Comparison of ENCODE assay signal across 8 mouse cellular contexts in the genomic region with DNA sequence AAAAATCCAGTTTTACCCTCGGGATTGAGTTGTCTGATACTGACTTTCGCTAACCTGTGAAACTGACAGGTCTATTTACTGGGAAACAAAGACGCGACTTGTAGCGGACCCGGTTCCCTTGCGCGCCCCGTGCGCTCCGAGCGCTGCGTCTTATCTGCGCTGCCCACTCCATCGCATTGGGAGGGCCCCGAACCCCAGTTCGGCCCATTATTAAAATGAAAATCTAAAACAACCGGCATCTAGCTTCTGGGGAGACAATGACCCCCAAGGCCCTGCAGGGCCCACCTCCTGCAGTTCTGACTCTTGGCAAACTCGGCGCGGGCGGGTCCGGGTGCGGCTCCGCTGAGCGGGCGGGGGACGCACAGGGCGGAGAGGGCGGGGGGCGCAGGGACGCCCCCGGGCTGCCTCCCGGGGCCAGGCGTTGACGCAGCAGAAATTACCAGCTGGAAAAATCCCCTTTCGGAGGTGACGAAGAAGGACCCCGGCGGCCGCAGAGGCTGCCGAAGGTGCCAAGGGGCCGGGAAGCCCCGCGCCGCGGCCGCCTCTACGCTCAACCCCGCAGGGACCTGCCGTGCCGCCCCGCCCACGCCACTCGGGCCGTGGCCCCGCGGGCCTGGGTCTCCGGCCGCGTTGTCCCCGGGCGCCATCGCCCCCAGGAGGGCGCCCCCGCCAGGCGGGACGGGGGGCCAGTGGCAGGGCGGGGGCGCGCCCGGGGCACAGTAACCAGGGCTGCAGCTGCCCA. TPM values are rescaled to one million over a fixed set of nuclear protein-coding genes. Genes with fewer than 3 reads are reported as not detected.
DNase-seq lines count a peak whose midpoint lies in the region; ATAC-seq and TF ChIP-seq lines count a peak whose summit lies in the region.

No protein-coding gene starts in this region.

- under 1% methylated on average over 57 of the region's 72 CpGs for WGBS in intestine, embryonic 14.5 days
- under 1% methylated on average over 52 of the region's 72 CpGs for WGBS in liver, postnatal 0 days (ENCODE audit: insufficient replicate concordance)
- WGBS in olfactory bulb, adult 2 months: under 1% methylated on average over 71 of the region's 72 CpGs

- no peaks in the 10 kb centered on the region for H3K9me3 ChIP-seq in intestine, embryonic 14.5 days (ENCODE audit: control insufficient read depth, low read length)
- H3K9me3 ChIP-seq in liver, postnatal 0 days (ENCODE audit: low read length): no peaks in the 10 kb centered on the region

- peak overlapping the region; percentile 67 for H3K9ac ChIP-seq in intestine, embryonic 14.5 days (ENCODE audit: low read length)
- H3K9ac ChIP-seq in liver, postnatal 0 days (replicated peaks): peak overlapping the region; percentile 81

- TF ChIP-seq CTCF in liver, postnatal 0 days (IDR thresholded peaks at IDR 0.05; ENCODE audit: low read depth): no peak
- TF ChIP-seq CTCF in olfactory bulb, adult 2 months (IDR thresholded peaks at IDR 0.05; ENCODE audit: insufficient read depth, low read depth, low read length): no peak

- H3K4me1 ChIP-seq in intestine, embryonic 14.5 days (replicated peaks; ENCODE audit: control insufficient read depth, insufficient read depth, low read length): peaks cover 13% of the 10 kb centered on the region
- peaks cover 29% of the 10 kb centered on the region for H3K4me1 ChIP-seq in liver, postnatal 0 days (ENCODE audit: insufficient read depth)
- H3K4me1 ChIP-seq in olfactory bulb, adult 2 months (ENCODE audit: control insufficient read depth, insufficient read depth, low read length): peaks cover 13% of the 10 kb centered on the region

- no peaks in the 10 kb centered on the region; the same call in 1 of the 2 replicates for H3K27me3 ChIP-seq in intestine, embryonic 14.5 days (replicated peaks; ENCODE audit: control insufficient read depth, insufficient read depth, low read length)
- H3K27me3 ChIP-seq in liver, postnatal 0 days (ENCODE audit: insufficient read depth, low read length): peaks cover 21% of the 10 kb centered on the region

- ATAC-seq in intestine, embryonic 14.5 days (replicated peaks; ENCODE audit: low FRiP score, low TSS enrichment, low read depth): no peak; the same call in 1 of the 2 replicates
- ATAC-seq in liver, postnatal 0 days: no peak; the same call in 1 of the 2 replicates
- ATAC-seq in granulocyte monocyte progenitor cell, adult 5-6 weeks (replicated peaks; ENCODE audit: poor library complexity, severe bottlenecking): no peak

- peak overlapping the region; percentile 84 for H3K4me2 ChIP-seq in intestine, embryonic 14.5 days (ENCODE audit: low read length)
- peak overlapping the region; percentile 100 for H3K4me2 ChIP-seq in liver, postnatal 0 days (ENCODE audit: low read depth, low read length)

- TF ChIP-seq EP300 in liver, postnatal 0 days (IDR thresholded peaks at IDR 0.05; ENCODE audit: low read depth): no peak

- no peak for TF ChIP-seq POLR2A in olfactory bulb, adult 2 months (IDR thresholded peaks at IDR 0.05; ENCODE audit: insufficient read depth, low read depth, low read length)

- peak; percentile 33 for DNase-seq in urinary bladder, adult 2 months (ENCODE audit: low spot score)
- DNase-seq in urinary bladder, postnatal 10 days (ENCODE audit: low spot score): no peak
- DNase-seq in cerebellum, adult 9-11 months: peak; percentile 76
- peak; percentile 39 for DNase-seq in gastrocnemius, postnatal 10 days
- peak; percentile 78 for DNase-seq in intestine, embryonic 14.5 days (ENCODE audit: low spot score)
- peak; percentile 51 for DNase-seq in liver, postnatal 0 days

- H3K27ac ChIP-seq in intestine, embryonic 14.5 days (ENCODE audit: low read depth): peak overlapping the region; percentile 12; the same call in 1 of the 2 replicates
- H3K27ac ChIP-seq in liver, postnatal 0 days (ENCODE audit: low read depth): peak overlapping the region; percentile 86
- no peak overlapping the region for H3K27ac ChIP-seq in olfactory bulb, adult 2 months (ENCODE audit: insufficient read depth, low read depth, low read length)

- H3K4me3 ChIP-seq in intestine, embryonic 14.5 days (ENCODE audit: low read depth, low read length): peak overlapping the region; percentile 72
- peak overlapping the region; percentile 83 for H3K4me3 ChIP-seq in liver, postnatal 0 days (ENCODE audit: low read depth, low read length)
- H3K4me3 ChIP-seq in olfactory bulb, adult 2 months (ENCODE audit: insufficient read depth, low read depth, low read length): peak overlapping the region; percentile 66

- no peaks in the 10 kb centered on the region for H3K36me3 ChIP-seq in intestine, embryonic 14.5 days (ENCODE audit: control insufficient read depth, insufficient read depth, low read length)
- no peaks in the 10 kb centered on the region for H3K36me3 ChIP-seq in liver, postnatal 0 days (replicated peaks; ENCODE audit: insufficient read depth, low read length)

RNA-seq across cellular contexts. Expression of gene Zbtb46, which starts 0.6 kb away (rescaled TPM):
- polyA plus RNA-seq in urinary bladder, adult 2 months (2012; rRNA removed): 4.4 and 4.6 TPM in 2 replicates
- 1 to 10 TPM; 5.8 to 8.4 TPM for total RNA-seq in gastrocnemius, postnatal 10 days (2021)
- 9.1 and 11.1 TPM in 2 replicates for polyA plus RNA-seq in intestine, embryonic 14.5 days (2014; fragmentation: Nextera tagmentation; extraction: Ambion mirVana)
- 3.0 and 3.5 TPM in 2 replicates for polyA plus RNA-seq in liver, postnatal 0 days (2015; fragmentation: Nextera tagmentation; extraction: Ambion mirVana)
- polyA plus RNA-seq in olfactory bulb, adult 2 months (2012; ENCODE audit: insufficient read depth, insufficient read length, low replicate concordance, missing spikeins): not detected in 2 replicates
- 1.1 TPM in 1 of 2 replicates, not detected in the other for total RNA-seq in granulocyte monocyte progenitor cell, adult 5-6 weeks (2014; fragmentation: Nextera tagmentation)
- 0.13 and 0.15 TPM in 2 replicates for total RNA-seq in granulocyte monocyte progenitor cell, adult 5-6 weeks (2017)

RNA-seq across cellular contexts. Expression of gene Abhd16b, which starts 34.4 kb away (rescaled TPM):
- polyA plus RNA-seq in urinary bladder, adult 2 months (2012; rRNA removed): not detected in 2 replicates
- total RNA-seq in gastrocnemius, postnatal 10 days (2021): not detected
- polyA plus RNA-seq in intestine, embryonic 14.5 days (2014; fragmentation: Nextera tagmentation; extraction: Ambion mirVana): 0.14 and 0.36 TPM in 2 replicates
- polyA plus RNA-seq in liver, postnatal 0 days (2015; fragmentation: Nextera tagmentation; extraction: Ambion mirVana): 0.06 and 0.08 TPM in 2 replicates
- not detected in 2 replicates for polyA plus RNA-seq in olfactory bulb, adult 2 months (2012; ENCODE audit: insufficient read depth, insufficient read length, low replicate concordance, missing spikeins)
- not detected in 2 replicates for total RNA-seq in granulocyte monocyte progenitor cell, adult 5-6 weeks (2014; fragmentation: Nextera tagmentation)
- total RNA-seq in granulocyte monocyte progenitor cell, adult 5-6 weeks (2017): not detected in 2 replicates

RNA-seq across cellular contexts. Expression of gene Tpd52l2, which starts 38.4 kb away (rescaled TPM):
- 118 and 128 TPM in 2 replicates for polyA plus RNA-seq in urinary bladder, adult 2 months (2012; rRNA removed)
- total RNA-seq in gastrocnemius, postnatal 10 days (2021): 10 to 100 TPM; 69.9 to 72.9 TPM
- 152 and 172 TPM in 2 replicates for polyA plus RNA-seq in intestine, embryonic 14.5 days (2014; fragmentation: Nextera tagmentation; extraction: Ambion mirVana)
- 51.8 and 52.5 TPM in 2 replicates for polyA plus RNA-seq in liver, postnatal 0 days (2015; fragmentation: Nextera tagmentation; extraction: Ambion mirVana)
- 317 TPM in 1 of 2 replicates, not detected in the other for polyA plus RNA-seq in olfactory bulb, adult 2 months (2012; ENCODE audit: insufficient read depth, insufficient read length, low replicate concordance, missing spikeins)
- total RNA-seq in granulocyte monocyte progenitor cell, adult 5-6 weeks (2014; fragmentation: Nextera tagmentation): 43.1 and 60.9 TPM in 2 replicates
- 115 and 129 TPM in 2 replicates for total RNA-seq in granulocyte monocyte progenitor cell, adult 5-6 weeks (2017)
